Mouse (Mus musculus) thymus, adult 18-20 months (tissue): ENCODE measurements around the gene Nkg7.
"Not testable (repeated sequence)": the region's sequence is repeated elsewhere in the genome, so short reads cannot be mapped to it uniquely, and the experiment has no call there.

ENCODE experiments used
- DNase-seq, 2 experiments: peaks; one replicate each; pipeline ENCODE4 v3.0.0; 2022; ENCODE audit warnings: mixed read lengths in 2 of 2

Gene Nkg7

DNA sequence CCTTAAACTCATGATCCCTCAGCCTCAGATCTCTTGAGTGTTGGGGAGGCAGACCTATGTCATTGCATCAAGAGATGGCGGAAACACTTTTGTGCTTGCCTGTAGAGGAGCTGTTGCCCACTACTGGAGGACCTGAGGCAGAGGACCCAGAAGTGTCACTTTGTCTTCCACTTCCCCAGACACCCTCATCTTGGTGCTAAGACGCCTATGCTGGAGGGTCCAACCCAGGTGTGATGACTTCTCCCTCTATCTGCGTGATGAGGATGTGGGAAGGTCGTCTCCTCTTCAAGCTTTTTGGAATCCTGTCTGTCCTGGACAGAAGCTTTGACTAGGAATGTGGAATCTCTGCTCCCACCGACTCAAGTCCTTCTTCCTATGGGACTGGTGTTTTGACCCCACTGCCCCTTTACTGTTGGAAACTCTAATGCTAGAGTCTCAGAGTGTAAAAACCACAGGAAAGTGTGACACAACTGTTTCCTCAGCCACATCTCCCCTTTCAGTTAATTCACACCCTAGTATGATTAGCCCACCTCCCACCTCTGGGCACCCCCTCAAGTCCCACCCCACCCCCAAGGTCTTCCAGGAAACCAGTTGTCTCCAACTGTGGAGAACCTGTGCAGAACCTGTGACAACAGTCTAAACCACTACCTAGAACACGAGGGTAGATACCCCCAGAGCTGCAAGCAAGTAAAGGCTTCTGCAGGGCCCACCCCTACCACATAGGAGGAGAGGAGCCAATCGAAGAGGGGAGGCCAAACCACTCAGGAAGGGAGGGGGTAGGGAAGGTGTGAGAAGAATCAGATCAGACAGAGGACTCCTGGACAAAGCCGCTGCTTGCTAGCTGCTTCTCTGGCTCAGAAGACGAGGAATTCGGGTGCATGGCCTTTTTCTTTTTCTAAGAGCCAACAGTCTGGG is at the start of gene Nkg7:
Gene Nkg7 (plus strand): TSS at position 733 of the 915 bp plus-strand sequence.
- DNase-seq = no peak

- DNase-seq = no peak
Measured at GRCm38 (mm10) chr7:43392349-43393121, 44.3 kb upstream of the Nkg7 start.

- DNase-seq = no peak
Measured at GRCm38 (mm10) chr7:43399501-43399900, 37.4 kb upstream of the Nkg7 start.

DNA sequence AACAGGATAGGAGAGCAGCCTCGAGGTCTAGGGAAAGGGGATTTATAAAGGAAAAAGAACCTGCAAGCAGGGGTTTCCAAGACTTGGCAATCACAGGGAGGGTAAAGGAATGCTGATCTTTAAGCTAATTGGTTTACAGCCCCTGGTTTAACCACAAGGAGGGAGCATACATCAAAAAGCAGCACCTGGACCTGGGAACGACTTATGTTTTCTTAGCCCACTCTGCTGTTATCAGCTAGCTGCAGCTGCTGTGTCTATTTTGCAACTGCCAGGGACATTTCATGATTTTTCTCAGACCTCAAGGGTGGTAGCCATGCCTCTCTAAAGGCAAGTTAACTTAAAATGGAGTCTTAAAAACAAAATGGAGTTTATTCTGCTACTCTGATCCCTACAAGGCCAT is 34.2 kb upstream of the Nkg7 start:
- DNase-seq = no peak

- DNase-seq = no peak
Measured at GRCm38 (mm10) chr7:43407573-43407972, 29.3 kb upstream of the Nkg7 start.

DNA sequence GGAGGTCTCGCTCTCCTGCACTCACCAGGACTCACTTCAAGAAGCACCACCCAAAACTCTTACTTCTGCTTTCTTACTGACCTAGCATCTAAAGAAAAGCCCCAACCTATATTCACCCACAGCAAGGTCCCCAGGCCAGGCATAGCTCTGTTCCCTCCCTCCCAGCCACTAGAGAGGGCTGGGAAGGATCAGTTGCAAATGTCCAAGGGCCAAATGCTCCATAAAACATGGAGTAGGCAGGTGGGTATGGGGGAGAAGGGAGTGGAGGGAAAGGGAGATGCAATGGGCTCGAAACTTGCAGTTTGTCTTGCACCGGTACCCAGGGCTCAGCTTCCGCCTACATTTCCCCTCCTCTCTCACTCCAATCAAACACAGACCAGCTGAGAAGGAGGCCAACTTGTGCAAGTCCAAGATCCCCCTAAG is 28.7 kb upstream of the Nkg7 start, which contains the start of gene Siglecg:
Gene Siglecg (plus strand): TSS at position 74 of the 423 bp plus-strand sequence.
- no peak for DNase-seq

- no peak for DNase-seq
Measured at GRCm38 (mm10) chr7:43409084-43409483, 27.8 kb upstream of the Nkg7 start.

GRCm38 (mm10) chr7:43411724-43412123 is 25.1 kb upstream of the Nkg7 start:
- DNase-seq = not testable (repeated sequence)

GRCm38 (mm10) chr7:43417298-43417697 is 19.6 kb upstream of the Nkg7 start:
- DNase-seq = no peak

DNA sequence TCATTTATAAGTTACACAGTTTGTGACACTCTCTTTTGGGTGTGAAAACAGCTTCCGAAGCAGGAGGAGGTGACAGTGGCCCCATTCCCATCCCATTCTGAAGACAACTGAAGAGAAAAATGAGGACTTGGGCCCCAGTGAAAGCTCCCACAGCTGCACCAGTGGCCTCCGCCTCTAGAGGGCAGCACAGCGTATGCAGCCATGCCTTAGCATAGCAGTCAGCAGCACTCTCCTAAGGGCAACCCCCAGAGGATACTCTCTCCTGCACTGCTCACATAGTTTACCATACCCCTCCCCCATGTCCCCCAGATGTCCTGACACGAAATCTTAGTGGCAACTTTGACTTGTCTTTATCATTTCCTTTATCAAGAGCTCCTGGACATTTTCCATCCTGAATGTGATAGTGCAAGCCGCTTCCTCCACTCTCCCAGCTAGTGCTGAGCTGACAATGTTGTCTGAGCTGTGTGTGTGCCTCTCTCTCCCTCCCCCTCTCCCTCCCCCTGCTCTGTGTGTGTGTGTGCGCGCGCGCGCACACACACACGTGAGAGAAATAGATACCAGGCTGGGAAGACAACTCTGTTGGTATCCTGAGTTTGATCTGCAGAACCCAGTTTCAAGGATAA is 13.8 kb upstream of the Nkg7 start:
- DNase-seq = peak; percentile 45 to 49

GRCm38 (mm10) chr7:43423991-43424625 is 12.8 kb upstream of the Nkg7 start:
- DNase-seq = no peak

DNA sequence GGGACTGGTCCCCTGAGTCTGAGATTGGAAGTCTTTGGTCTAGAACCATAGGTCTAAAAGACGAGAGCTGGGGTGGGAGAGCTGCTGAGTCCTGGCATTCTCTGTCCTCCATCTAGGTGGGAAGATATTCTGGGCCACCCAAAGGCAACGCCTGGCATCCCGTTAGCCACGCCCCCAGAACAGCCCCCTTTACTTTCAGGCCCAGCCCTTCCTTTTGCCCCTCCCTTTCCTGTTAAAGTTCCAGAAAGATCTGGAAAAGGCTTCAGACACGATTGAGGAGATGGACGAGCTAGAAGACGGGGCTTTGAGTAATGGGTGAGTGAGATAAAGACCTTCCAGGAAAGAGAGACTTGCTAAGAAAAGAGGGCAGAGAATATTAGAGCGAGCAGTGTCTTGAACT is 9.5 kb upstream of the Nkg7 start, which contains the start of gene Lim2:
Gene Lim2 (plus strand): TSS at position 265 of the 400 bp plus-strand sequence.
- DNase-seq = no peak

DNA sequence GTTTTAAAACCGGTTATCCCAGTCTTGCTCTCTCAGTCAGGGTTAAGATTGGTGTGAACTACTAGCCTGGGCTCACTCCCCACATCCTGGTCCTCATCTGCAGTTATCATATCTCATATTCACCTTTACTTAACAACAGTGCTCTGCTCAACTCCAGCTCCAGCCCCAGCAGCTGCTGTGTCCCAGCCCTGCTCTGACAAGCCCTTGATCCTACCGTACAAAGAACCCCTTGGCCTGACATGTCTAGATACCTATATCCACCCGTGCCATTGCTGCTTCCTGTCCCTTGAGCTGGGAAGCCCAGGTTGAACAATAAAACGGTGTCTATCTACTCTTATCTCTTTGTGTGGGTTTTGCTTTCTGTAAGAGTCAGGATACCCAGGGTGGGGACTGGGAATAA is 7.4 kb upstream of the Nkg7 start:
- DNase-seq = no peak

DNA sequence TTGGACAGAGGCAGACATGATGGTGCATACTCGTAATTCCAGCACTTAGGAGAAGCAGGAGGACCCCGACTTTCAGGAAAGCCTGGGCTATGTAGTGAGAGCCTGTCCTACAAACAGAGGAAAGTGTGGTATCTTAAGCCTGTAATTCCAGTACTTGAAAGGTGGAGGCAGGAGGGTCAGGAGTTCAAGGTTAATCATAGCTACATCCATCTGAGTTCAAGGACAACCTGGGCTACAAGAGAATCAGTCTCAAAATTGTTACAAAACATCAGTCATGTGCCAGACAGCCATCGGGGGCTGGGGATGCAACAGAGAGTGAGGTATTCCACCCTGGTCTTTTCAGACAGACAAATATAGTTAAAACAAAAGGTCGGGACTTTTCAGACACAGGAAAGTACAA is 4.0 kb upstream of the Nkg7 start:
- no peak for DNase-seq

- no peak for DNase-seq
Measured at GRCm38 (mm10) chr7:43434676-43435075, 2.2 kb upstream of the Nkg7 start.

DNA sequence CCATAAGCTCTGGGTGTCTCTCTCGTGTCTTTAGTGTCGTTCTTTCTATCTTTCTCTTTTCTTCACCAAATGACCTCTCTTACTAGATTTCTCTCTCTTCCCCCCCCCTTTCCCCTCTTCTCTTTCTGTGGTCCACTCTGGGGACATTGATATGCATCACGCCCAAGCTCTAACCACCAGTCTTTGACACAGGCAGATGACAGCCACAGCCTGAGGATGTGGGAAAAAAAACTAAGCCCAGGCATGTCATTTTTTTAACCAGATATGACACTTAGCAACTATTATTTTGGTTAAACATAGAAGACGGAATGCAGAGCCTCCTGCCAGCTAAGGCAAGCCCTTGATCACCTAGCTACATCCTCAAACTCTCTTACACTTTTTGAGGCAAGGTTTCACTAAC is 1.7 kb downstream of the Nkg7 start:
- no peak for DNase-seq

DNA sequence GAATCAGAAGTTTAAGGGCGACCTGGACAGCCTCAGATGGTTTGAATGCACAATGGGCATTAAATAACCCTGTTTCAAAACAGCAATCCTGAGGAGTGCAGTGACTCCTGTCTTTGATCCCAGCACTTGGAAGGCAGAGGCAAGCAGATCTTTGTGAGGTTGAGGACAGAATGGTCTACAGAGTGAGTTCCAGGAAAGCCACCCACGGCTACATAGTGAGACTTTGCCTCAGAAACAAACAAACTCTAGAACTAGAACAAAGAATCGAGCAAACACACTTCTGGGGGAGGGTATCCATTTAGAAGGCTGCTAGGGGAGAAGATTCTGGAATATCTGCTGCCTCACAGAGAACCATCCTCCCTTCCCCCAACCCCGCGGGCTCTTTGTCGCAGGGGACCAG is 3.6 kb downstream of the Nkg7 start, which contains the start of gene Cldnd2:
Gene Cldnd2 (plus strand): TSS at position 301 of the 400 bp plus-strand sequence.
- DNase-seq = no peak

DNA sequence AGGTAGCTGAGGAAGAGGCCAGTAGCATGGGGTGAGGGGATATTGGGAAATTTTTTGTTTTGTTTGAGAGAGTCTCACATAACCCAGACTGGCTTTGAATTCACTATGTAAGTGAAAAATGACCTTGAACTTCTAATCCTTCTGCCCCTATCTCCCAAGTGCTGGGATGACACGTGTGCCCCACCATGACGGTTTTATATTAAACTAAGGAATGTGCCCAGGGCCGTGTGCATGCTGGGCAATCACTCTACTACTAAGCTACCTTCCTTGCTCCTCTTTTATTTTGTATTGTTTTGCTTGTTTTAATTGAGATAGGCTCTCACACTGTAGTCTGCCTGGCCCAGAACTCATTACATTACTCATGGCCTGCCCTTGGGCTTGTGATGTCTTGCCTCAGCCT is 4.2 kb downstream of the Nkg7 start:
- no peak for DNase-seq

DNA sequence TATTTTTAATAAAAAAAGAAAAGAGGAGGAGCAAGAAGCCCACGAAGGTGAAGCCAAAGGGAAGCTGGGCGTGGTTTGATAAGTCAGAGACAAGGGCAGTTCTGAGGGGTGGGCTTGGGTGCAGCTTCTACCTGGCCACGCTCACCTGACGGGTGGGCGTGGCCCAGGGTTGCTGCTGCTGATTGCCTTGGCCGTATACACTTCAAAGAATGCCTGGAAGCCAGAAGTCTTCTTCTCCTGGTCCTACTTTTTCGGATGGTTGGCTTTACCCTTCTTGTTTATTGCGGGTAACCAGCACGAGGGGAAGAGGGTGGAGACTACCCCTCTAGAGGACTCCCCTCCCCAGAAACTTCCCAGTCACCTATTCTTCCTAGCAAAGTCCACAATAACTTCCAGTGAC is 5.8 kb downstream of the Nkg7 start:
- DNase-seq = no peak

DNA sequence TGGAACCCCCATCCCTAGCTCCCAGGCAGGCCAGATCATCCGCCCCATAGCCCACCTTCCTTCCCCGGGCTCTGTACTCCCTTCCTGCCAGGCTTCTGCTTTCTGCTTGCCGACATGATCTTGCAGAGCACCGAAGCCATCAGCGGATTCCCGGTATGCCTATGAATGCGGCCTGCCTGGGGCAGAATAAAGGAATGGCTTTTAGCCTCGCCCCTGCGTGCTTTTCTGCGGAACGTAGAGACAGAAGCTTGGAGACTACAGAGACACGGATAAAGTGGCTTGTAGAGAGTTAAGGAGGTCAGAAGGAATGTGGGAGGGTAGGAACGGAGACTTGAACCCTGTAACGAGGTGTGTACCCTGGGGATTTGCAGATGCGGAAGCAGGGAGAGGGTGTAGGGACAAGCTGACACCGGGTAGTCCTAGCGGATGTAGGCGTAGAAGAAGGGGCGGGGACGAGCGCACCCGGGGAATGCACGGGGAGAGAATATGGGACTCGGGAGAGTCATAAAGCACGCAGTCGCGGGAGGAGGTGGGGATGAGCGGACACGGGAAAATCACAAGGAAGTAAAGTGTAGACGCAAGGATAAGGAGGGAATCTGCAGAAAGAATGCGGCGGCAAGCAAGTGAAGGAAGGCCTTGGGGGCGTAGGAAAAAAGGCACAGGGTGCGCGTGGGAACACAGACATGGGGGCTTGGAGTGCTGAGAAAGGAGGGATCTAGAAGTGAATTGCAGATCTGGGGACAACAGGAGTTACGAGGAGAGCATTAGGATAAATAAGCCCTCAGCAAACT is 6.4 kb downstream of the Nkg7 start:
- DNase-seq = peak; percentile 73 to 82

- peak; percentile 88 to 92 for DNase-seq
Measured at GRCm38 (mm10) chr7:43443917-43444293, 7.0 kb downstream of the Nkg7 start, which contains the start of the genes Etfb and Gm45233. Gene Etfb, plus strand, starts transcription at chr7:43444083. Gene Gm45233, plus strand, starts transcription at chr7:43444128.

DNA sequence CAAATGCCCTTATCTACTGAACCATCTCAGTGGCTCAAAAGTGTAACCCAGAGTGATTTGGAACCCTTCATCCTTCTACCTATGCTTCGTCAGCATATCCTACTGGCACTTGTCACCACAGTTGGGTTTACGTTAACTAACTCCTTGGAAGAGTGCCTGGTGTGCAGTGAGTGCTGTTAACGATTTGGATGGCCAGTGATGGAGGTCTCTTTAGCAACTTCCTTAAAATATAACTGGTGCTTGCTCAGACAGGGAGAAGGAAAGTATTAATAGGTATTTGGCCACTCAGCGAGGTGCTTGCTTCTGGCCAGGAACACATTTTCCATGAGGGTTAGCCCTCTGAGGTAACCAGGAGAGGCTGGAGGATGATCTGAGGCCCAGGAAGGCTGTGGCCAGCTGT is 10.9 kb downstream of the Nkg7 start:
- no peak for DNase-seq
